Mouse (Mus musculus) megakaryocyte, embryonic 14.5 days (primary cell): ENCODE measurements around the gene Pfdn5. TPM values are rescaled to one million over a fixed set of nuclear protein-coding genes. Genes with fewer than 3 reads are reported as not detected.

Experiments
- H3K27me3 ChIP-seq: replicated peaks from 2 replicates; pipeline ENCODE3; 2012; ENCODE audit warnings: inconsistent platforms
- H3K36me3 ChIP-seq: replicated peaks from 2 replicates; pipeline ENCODE3; 2012; ENCODE audit warnings: low read length, inconsistent platforms, mixed read lengths
- H3K4me1 ChIP-seq: 2 replicates; pipeline ENCODE4 v1.6.1; 2012; ENCODE audit warnings: inconsistent platforms
- H3K4me3 ChIP-seq: replicated peaks from 2 replicates; pipeline ENCODE3; 2012; ENCODE audit warnings: moderate library complexity, mild to moderate bottlenecking, inconsistent platforms
- H3K9me3 ChIP-seq: 2 replicates; pipeline ENCODE4 v1.6.1; 2012; ENCODE audit warnings: inconsistent platforms
- FLI1 ChIP-seq: IDR thresholded peaks from 2 replicates; pipeline ENCODE4 v1.6.1; 2012; ENCODE audit warnings: low read length, inconsistent platforms, mixed read lengths
- GATA1 ChIP-seq: IDR thresholded peaks from 3 replicates; pipeline ENCODE4 v1.6.1; 2012; ENCODE audit warnings: mixed read lengths, low read length, inconsistent platforms, borderline replicate concordance
- polyA plus RNA-seq: library from polyadenylated mRNA; stranded (reverse); fragments of >175 nt; gene quantifications from 2 replicates; pipeline ENCODE4 v1.2.3, GENCODE M21; 2012; ENCODE audit warnings: low replicate concordance; ENCODE audit not compliant: insufficient read depth

The Pfdn5 gene
- polyA plus RNA-seq, 1 experiment: 58.8 TPM

- H3K9me3 ChIP-seq: no peaks in the 10 kb centered on the region
- peaks cover 28% of the 10 kb centered on the region for H3K27me3 ChIP-seq
- H3K4me1 ChIP-seq: peaks cover 46% of the 10 kb centered on the region
- no peak overlapping the region for H3K4me3 ChIP-seq
- TF ChIP-seq FLI1 (no peak), GATA1 (no peak)
- peaks cover 13% of the 10 kb centered on the region for H3K36me3 ChIP-seq
These were observed 26.3 kb downstream of the Pfdn5 start for GRCm38 (mm10) chr15:102352177-102352576.

GRCm38 (mm10) chr15:102353986-102354385 lies 28.1 kb downstream of the Pfdn5 start:
- Histone ChIP-seq H3K36me3 (no peaks in the 10 kb centered on the region), H3K4me3 (no peak overlapping the region), H3K9me3 (no peaks in the 10 kb centered on the region), H3K4me1 (peaks cover 58% of the 10 kb centered on the region), H3K27me3 (peaks cover 46% of the 10 kb centered on the region)
- no peak for TF ChIP-seq GATA1
- no peak for TF ChIP-seq FLI1

- no peaks in the 10 kb centered on the region for H3K9me3 ChIP-seq
- peaks cover 54% of the 10 kb centered on the region for H3K4me1 ChIP-seq
- peak overlapping the region; percentile 89 for H3K4me3 ChIP-seq
- TF ChIP-seq GATA1 (no peak), FLI1 (no peak)
- peaks cover 59% of the 10 kb centered on the region for H3K27me3 ChIP-seq
- no peaks in the 10 kb centered on the region for H3K36me3 ChIP-seq
These were observed 29.4 kb downstream of the Pfdn5 start for GRCm38 (mm10) chr15:102355134-102355870.

- H3K4me3 ChIP-seq: peak overlapping the region; percentile 89
- no peaks in the 10 kb centered on the region for H3K36me3 ChIP-seq
- H3K9me3 ChIP-seq: no peaks in the 10 kb centered on the region
- TF ChIP-seq FLI1 (no peak), GATA1 (no peak)
- peaks cover 54% of the 10 kb centered on the region for H3K4me1 ChIP-seq
- peaks cover 64% of the 10 kb centered on the region for H3K27me3 ChIP-seq
These were observed 30.0 kb downstream of the Pfdn5 start for GRCm38 (mm10) chr15:102355871-102356441.

- Histone ChIP-seq H3K4me1 (peaks cover 47% of the 10 kb centered on the region), H3K27me3 (peaks cover 68% of the 10 kb centered on the region)
- TF ChIP-seq FLI1 (no peak), GATA1 (no peak)
These were observed 30.8 kb downstream of the Pfdn5 start for GRCm38 (mm10) chr15:102356501-102357325.

GRCm38 (mm10) chr15:102358126-102358525 lies 32.2 kb downstream of the Pfdn5 start:
- Histone ChIP-seq H3K4me3 (peak overlapping the region; percentile 84), H3K27me3 (peaks cover 77% of the 10 kb centered on the region), H3K9me3 (peaks cover 3% of the 10 kb centered on the region; the same call in 1 of the 2 replicates), H3K4me1 (peaks cover 50% of the 10 kb centered on the region), H3K36me3 (no peaks in the 10 kb centered on the region)
- TF ChIP-seq GATA1 (no peak), FLI1 (no peak)

More at GRCm38 (mm10) chr15:102356501-102357325, 30.8 kb downstream of the Pfdn5 start:
- no peaks in the 10 kb centered on the region for H3K36me3 ChIP-seq
- H3K4me3 ChIP-seq: no peak overlapping the region
- peaks cover 3% of the 10 kb centered on the region; the same call in 1 of the 2 replicates for H3K9me3 ChIP-seq

GRCm38 (mm10) chr15:102358834-102359233 lies 32.9 kb downstream of the Pfdn5 start:
- H3K4me3 ChIP-seq: peak overlapping the region; percentile 24
- H3K36me3 ChIP-seq: no peaks in the 10 kb centered on the region
- peaks cover 3% of the 10 kb centered on the region; the same call in 1 of the 2 replicates for H3K9me3 ChIP-seq
- TF ChIP-seq GATA1 (no peak), FLI1 (no peak)
- H3K27me3 ChIP-seq: peaks cover 81% of the 10 kb centered on the region
- peaks cover 57% of the 10 kb centered on the region for H3K4me1 ChIP-seq

- Histone ChIP-seq H3K27me3 (peaks cover 84% of the 10 kb centered on the region), H3K9me3 (peaks cover 3% of the 10 kb centered on the region; the same call in 1 of the 2 replicates), H3K36me3 (no peaks in the 10 kb centered on the region), H3K4me3 (peak overlapping the region; percentile 75), H3K4me1 (peaks cover 72% of the 10 kb centered on the region)
- TF ChIP-seq GATA1 (no peak), FLI1 (no peak)
These were observed 36.7 kb downstream of the Pfdn5 start for GRCm38 (mm10) chr15:102362648-102363047.

- Histone ChIP-seq H3K36me3 (no peaks in the 10 kb centered on the region), H3K4me3 (no peak overlapping the region), H3K9me3 (peaks cover 3% of the 10 kb centered on the region; the same call in 1 of the 2 replicates), H3K27me3 (peaks cover 78% of the 10 kb centered on the region), H3K4me1 (peaks cover 60% of the 10 kb centered on the region)
- TF ChIP-seq GATA1: no peak
These were observed 38.8 kb downstream of the Pfdn5 start for GRCm38 (mm10) chr15:102364678-102365077.

- H3K4me1 ChIP-seq: peaks cover 74% of the 10 kb centered on the region
- peaks cover 80% of the 10 kb centered on the region for H3K27me3 ChIP-seq
- no peak for TF ChIP-seq FLI1
- no peak overlapping the region for H3K4me3 ChIP-seq
- H3K9me3 ChIP-seq: peaks cover 3% of the 10 kb centered on the region; the same call in 1 of the 2 replicates
- H3K36me3 ChIP-seq: no peaks in the 10 kb centered on the region
These were observed 40.3 kb downstream of the Pfdn5 start for GRCm38 (mm10) chr15:102366238-102366637.
